Mouse (Mus musculus): Measurements from ENCODE around the gene Lsamp.
"Not testable (repeated sequence)": the region's sequence is repeated elsewhere in the genome, so short reads cannot be mapped to it uniquely, and the experiment has no call there.

Lsamp gene

GRCm38 (mm10) chr16:42003506-42003905 is 2019.3 kb downstream of the Lsamp start:
- intact Hi-C loops (cut with DNase I), result not testable (repeated sequence)

GRCm38 (mm10) chr16:42004166-42004565 is 2020.0 kb downstream of the Lsamp start:
- intact Hi-C loops (cut with DNase I), result no loop called here

DNA sequence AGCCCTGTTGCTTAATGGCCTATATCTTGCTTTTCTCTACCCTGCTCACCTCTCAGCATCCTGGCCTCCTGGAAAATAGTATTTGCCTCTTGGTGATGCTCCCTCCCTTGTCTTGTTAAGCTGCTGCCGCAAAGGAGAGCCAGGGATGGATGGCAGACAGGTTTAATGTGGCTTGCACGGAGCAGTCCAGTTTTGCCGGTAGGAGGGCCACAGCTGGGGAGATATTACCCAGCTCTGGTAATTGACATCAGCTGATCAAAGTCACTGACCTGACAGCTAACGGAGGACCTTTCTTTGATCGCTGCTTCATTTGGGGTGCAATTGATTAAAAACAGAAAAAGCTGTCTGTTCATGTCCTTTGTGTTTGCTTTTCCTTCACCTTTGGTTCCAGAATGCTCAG is 2030.8 kb downstream of the Lsamp start:
- intact Hi-C loops (cut with DNase I), result no loop called here

- intact Hi-C loops (cut with DNase I), result no loop called here
These were observed 2031.3 kb downstream of the Lsamp start for GRCm38 (mm10) chr16:42015443-42015842.

GRCm38 (mm10) chr16:42016791-42017643 is 2032.9 kb downstream of the Lsamp start:
- intact Hi-C loops (cut with DNase I), result no loop called here

- intact Hi-C loops (cut with DNase I), result no loop called here
These were observed 2038.4 kb downstream of the Lsamp start for GRCm38 (mm10) chr16:42022566-42022965.

- intact Hi-C loops (cut with DNase I), result no loop called here
These were observed 2047.9 kb downstream of the Lsamp start for GRCm38 (mm10) chr16:42032030-42032429.

GRCm38 (mm10) chr16:42033449-42033848 is 2049.3 kb downstream of the Lsamp start:
- intact Hi-C loops (cut with DNase I), result no loop called here

- intact Hi-C loops (cut with DNase I), result no loop called here
These were observed 2064.0 kb downstream of the Lsamp start for GRCm38 (mm10) chr16:42048138-42048537.

GRCm38 (mm10) chr16:42059927-42060326 is 2075.8 kb downstream of the Lsamp start:
- intact Hi-C loops (cut with DNase I), result no loop called here

- intact Hi-C loops (cut with DNase I), result no loop called here
These were observed 2090.2 kb downstream of the Lsamp start for GRCm38 (mm10) chr16:42074325-42074724.

DNA sequence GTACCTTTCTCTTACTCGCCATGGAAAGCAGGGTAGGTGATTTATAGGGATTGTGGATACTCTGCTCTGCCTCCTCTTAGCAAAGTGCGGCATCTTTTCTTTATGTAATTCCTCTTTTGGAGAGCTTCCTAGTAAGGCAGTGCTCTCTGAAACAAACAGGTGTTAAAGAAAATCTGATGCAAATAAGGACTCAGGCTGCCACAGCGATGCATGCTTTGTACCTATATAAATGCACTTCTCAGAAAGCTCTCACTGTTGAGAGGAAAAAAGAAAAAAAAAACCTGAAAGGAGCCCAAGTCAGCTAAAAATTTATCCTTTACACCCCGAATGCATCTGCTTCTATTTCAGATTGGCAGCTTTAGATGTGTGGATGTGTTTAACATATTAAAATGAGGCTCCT is 2095.4 kb downstream of the Lsamp start:
- intact Hi-C loops (cut with DNase I), result no loop called here

DNA sequence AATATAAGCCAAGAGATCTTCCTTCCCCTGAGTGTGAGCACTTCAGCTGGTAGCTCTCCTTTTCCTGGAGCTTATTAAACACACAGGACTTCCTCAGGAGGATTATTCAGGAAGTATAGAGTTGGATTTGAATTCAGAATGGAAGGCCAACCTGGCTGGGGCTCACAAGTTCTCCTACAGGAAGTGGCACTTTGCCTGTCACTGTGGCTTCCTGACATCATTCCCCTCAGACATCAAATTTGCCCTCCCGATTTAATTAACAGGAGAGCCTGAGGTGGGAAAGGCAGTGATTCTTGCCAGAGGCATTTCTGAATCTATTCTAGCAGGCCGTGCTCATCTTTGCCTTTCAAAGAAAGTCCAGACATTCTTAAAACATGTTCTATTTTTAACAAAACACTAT is 2097.4 kb downstream of the Lsamp start:
- intact Hi-C loops (cut with DNase I), result no loop called here

DNA sequence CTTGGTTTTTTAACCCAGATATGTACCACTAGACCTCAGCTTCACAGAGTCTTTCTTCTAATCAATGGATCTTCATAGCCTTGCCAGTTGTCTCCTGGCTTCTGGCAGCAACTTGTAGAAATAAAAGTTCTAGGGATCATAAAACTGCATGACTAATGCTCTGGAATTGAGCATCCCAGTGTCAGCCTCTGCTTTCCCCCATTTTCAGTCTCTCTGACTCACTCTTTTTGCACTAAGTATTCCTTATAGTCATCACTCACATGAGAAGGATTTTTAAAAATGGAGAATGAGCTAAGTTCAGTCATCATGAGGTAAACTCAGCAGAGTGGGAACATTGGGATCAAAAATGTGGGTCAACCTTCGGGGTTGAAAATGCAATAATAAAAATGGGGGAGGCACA is 2113.3 kb downstream of the Lsamp start:
- intact Hi-C loops (cut with DNase I), result no loop called here

DNA sequence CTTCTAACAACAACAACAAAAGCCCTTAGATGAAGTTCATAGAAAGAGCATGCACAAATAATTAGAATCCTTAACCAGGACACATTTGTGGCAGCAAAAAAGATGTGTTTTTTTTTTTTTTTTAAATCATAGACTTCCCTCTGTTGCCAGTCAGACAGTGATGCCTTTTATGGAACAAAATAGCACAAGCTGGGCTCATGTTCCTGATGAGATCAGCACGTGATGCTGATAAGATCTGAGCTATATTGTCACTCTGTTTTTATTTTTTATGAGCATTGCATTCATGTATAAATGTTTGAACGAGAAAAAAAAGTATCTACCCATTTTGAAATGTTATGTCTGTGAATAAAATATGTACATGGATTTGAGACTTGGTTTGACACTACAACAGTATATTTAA is 2118.0 kb downstream of the Lsamp start:
- intact Hi-C loops (cut with DNase I), result no loop called here

DNA sequence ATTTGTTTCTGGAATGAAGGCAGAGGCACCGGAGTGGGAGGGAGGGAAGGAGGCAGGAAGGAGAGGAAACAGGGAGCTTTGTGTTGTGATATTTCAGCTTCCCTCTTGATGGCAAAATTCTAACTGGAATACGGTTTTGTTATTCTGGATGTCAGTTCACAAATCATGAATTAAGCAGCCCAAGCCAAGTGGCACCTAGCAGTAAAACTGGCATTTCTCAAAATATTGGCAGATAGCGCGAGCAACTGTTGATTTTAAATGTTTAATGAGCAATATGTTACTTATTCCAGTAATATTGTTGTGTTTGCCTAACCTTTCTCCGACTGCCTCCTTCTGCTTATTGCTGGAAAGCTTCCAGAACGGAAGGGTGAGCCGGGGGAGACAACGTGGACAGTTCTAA is 2118.5 kb downstream of the Lsamp start:
- intact Hi-C loops (cut with DNase I), result no loop called here

DNA sequence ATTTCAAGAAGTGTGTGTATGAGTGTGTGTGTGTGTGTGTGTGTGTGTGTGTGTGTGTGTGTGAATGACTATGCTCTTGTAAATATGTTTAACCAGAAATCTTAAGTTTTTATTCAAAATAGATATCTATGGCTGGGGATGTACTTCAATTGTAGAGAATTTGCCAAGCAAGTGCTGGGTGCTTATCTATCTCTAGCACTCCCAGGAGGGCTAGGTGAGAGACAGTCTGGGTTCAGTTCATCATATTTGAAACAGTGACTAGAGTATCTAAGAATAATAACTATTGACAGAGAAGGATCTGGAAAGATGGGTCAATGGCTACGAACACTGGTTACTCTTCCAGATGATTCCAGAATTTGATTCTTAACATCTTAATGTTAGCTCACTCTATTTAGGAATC is 2128.1 kb downstream of the Lsamp start:
- intact Hi-C loops (cut with DNase I), result no loop called here

- intact Hi-C loops (cut with DNase I), result no loop called here
These were observed 2129.1 kb downstream of the Lsamp start for GRCm38 (mm10) chr16:42113246-42113645.

- intact Hi-C loops (cut with DNase I), result no loop called here
These were observed 2137.6 kb downstream of the Lsamp start for GRCm38 (mm10) chr16:42121788-42122187.

- intact Hi-C loops (cut with DNase I), result no loop called here
These were observed 2139.7 kb downstream of the Lsamp start for GRCm38 (mm10) chr16:42123826-42124225.

- intact Hi-C loops (cut with DNase I), result no loop called here
These were observed 2141.9 kb downstream of the Lsamp start for GRCm38 (mm10) chr16:42126061-42126460.

- intact Hi-C loops (cut with DNase I), result no loop called here
These were observed 2163.0 kb downstream of the Lsamp start for GRCm38 (mm10) chr16:42147164-42147563.

DNA sequence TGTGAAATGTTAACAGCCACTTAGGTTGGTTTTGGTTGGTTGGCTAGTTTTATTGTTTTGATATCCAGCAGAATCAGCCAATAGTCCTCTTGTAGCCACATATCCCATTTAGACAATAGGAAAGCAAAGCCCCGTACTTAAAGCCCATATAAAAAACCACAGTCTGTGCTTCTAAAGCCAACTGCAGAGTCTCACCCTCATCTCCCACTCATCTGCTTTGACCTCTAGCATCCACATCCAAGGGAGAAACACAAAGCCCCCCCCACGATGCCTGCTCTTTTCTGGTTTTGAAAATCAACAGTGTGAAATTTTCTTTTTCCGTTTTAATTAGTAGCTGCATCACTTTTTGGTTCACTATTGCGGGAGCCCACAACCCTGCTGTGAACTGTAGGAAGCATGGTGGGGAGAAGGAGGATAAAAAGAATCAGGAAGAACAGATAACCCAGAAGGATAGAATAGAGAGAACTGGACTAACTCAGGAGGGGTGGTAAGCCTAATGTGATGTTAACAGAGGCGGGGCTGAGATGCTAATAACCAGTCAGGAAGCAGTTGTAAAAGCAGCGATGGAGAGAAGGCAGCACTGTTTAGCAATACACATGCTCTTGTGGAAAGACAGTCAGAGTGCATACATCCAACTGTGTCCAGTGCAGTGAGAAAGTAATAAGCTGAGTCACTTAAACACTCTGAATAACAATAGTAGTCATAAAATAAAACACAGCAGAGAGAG is 2165.2 kb downstream of the Lsamp start:
- intact Hi-C loops (cut with DNase I), result no loop called here

Data from adrenal gland (tissue).